Mouse (Mus musculus): ENCODE measurements at regions not wholly inside any gene's neighbourhood (a gene's known extent, or its start where the extent isn't known, plus 50 kb on each side); places are given as distances from the start of the nearest gene placed in this dataset.
"Not testable (repeated sequence)": the region's sequence is repeated elsewhere in the genome, so short reads cannot be mapped to it uniquely, and the experiment has no call there.

DNA sequence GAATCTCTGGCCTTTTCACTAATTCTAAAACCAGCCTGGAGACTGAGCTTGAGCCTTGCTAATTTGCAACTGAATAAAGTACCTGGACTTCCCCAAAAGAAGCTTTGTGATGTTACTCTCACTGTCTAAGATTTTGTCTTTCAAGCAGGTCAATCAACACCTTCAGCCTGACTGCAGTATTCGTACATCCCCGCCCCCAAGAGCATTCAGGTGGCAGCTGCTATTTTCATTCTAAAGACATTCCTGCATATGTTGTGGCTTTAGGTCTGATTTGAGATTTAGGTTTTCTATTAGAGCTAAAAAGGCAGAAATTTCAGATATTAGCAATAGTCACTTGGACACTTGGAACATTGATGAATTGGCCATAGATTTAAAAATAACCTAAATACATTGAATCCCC, 1385.4 kb upstream of the 1700008P02Rik start:
- not testable (repeated sequence) for DNase-seq (ENCODE audit: low spot score in 2 of 2)

DNA sequence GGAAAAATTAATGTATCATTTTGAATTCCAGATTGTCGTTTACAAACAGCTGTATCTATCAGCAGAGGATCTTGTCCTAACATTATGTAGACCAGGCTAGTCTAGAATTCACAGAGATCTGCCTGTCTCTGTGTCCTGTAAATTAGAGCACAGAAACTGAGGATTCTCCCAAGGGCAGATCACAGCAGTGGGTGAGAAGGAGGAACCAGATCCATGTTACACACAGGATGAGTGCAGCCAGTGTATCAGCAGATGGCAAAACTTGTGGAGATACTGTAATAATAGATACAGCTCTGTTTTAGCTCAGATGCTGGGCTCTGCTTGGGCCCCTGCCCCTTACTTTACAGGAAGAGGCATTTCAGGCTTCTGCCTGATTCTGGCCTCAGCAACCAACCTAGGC, 1384.0 kb upstream of the 1700008P02Rik start:
- no peak for DNase-seq (ENCODE audit: low spot score in 2 of 2)

DNA sequence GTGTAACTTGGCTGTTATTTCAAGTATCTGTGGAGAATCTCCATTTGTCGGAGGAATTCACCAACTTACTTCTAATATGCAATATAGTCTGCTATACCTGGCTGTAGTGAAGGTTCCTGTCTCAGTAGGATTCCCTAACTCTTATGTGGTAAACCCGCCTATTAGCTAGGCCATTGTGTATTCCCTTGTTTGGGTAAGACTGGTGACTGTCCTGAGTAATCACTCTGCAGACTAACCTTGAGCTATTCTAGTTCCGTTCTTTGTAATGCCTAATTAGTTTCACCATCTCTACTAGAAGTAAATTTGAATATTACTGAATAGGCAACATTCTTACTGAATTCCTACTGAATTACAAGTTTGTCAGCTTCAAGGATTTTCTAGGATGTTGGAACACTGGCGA, 1380.8 kb upstream of the 1700008P02Rik start:
- no peak for DNase-seq (ENCODE audit: low spot score in 2 of 2)

DNA sequence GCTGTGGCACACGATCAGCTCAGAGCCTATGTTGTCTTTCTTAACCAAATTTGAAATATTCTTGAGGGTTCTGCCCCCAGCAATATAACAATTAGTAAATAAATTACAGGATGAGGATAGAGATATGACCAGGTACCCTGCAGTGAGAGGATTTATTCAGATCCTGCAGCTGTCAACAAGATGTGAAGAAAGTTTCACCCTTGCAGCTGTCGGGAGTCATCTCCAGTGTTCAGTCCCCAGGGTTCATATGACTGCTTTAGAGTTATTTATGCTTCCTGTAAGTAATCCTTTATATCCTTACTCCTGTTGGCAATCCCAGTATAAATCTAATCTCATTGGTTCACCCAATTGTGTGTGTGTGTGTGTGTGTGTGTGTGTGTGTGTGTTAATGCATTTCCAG, 1372.1 kb upstream of the 1700008P02Rik start:
- no peak for DNase-seq (ENCODE audit: low spot score in 2 of 2)

DNA sequence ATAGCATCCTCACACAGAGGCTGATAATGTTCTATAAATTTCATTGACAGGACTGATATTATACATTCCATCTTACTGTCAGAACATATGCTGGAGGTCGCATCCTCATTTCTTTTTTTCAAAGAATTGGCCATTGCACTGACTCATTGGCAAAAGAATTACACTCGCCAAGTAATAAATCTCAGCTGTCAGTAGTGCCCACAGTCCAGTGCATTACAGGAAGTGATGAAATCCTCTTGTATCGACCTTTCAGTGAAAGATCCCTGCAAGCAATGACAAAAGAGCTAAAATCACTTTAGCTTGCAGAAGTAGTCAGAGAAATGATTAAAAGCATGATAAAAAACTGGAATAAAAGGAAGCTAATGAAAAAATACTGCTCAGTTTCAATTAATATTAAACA, 1353.0 kb upstream of the 1700008P02Rik start:
- no peak for DNase-seq (ENCODE audit: low spot score in 2 of 2)

DNA sequence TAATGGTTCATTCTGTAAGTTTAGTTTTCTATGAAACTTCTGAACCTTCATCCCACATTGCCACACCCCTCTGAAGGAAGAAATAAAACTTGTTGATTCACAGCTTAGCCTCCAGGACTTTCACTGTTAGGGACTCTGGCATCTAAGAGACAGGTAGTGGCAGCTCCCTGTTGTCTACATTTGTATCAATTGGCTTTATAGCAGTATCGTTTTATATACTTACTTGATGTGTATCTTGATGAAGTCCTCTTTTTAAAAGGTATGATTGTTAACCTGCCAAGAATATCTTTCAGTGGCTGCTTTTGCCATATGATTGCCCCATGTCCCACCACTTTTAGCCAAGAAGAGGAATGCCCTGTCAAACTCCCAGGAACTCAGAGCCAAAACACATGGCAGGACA, 1333.7 kb upstream of the 1700008P02Rik start:
- no peak for DNase-seq (ENCODE audit: low spot score in 2 of 2)

DNA sequence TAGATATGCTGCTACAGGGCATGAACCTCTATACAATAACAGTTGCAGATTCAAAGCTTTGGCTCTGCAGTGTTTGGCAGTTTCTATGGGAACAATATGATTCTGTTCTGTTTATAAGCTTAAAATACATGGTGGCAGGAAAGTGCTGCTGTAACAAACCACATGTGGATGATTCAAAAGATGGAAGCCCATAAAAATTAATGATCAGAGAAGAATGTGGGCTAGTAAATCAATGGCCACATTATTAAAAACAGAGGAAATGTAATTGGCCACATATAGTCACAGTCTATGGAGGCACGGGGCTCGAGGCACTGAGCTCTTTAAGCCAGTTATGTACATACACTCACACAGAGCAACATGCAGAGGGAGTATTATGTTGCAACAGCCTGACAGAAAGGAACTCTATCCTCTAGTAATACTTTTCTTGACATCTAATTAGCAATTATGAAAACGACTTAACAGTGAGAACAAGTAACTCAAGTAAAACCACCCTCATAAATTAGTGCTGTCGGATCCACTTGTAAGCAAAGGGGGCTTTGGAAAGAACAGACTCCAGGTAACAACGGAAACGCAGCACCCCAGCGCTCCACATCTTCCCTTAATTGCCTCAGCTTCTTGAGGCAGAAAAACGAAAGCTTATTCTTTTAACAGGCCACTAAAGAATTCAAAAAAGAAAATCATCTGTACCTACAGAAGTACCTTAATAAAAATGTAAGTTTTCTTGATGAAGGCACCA, 1323.6 kb upstream of the 1700008P02Rik start:
- no peak for DNase-seq (ENCODE audit: low spot score in 2 of 2)

Measured in spleen, postnatal 10 days (tissue).